Mouse (Mus musculus): ENCODE results near the gene B4galt3. TPM values are rescaled to one million over a fixed set of nuclear protein-coding genes. Genes with fewer than 3 reads are reported as not detected.
A peak's percentile ranks its signal among the peaks of the same experiment; 100 is the strongest.

Gene B4galt3
- total and polyA plus RNA-seq, 3 experiments: 21.5 to 44.8 (median 30.8) TPM

DNA sequence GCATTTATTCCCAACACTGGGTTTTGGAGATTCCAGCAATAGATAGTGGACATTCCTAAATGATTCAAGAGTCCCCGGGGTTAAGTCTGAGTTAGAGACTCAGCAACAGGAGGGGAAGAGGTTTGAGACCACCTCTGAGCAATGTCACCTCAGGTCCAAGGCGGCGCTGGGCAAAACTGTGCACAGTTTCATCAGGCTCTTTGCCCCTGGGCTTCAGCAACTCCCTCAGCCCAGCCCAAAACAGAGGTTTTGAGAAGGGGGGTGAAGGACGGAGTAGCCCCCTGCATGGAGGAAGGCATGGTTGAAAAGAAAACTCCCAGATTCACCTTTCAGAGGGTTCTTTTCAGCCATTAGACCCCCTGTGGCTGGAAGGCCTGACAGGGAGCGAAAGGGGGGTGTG is 9.6 kb downstream of the B4galt3 start:
- TF ChIP-seq POLR2AphosphoS5 (IDR thresholded peaks at IDR 0.05; ENCODE audit: insufficient replicate concordance, low read depth, low read length): no peak
- TF ChIP-seq GATA2 (IDR thresholded peaks at IDR 0.05; ENCODE audit: borderline replicate concordance, low read depth, low read length): no peak
- TF ChIP-seq CTCF (IDR thresholded peaks at IDR 0.05; ENCODE audit: low read depth, low read length): no peak
- TF ChIP-seq TAL1 (conservative IDR thresholded peaks at IDR 0.05; ENCODE audit: low read depth, low read length): no peak
- no peak for TF ChIP-seq GATA1 (IDR thresholded peaks at IDR 0.05; ENCODE audit: borderline replicate concordance, low read length)
- H3K27me3 ChIP-seq (ENCODE audit: insufficient read depth, low read length): no peaks in the 10 kb centered on the region
- peak overlapping the region; percentile 76 for H3K4me3 ChIP-seq (ENCODE audit: low read depth, low read length)
- ATAC-seq (ENCODE audit: extremely low read depth, insufficient number of reproducible peaks, low FRiP score, poor library complexity, severe bottlenecking) (no peak), DNase-seq (ENCODE audit: low spot score) (no peak)
- H3K4me1 ChIP-seq (ENCODE audit: insufficient read depth, low read depth, low read length): peaks cover 75% of the 10 kb centered on the region
- peaks cover 79% of the 10 kb centered on the region for H3K36me3 ChIP-seq (replicated peaks)
- no peaks in the 10 kb centered on the region for H3K9me3 ChIP-seq (replicated peaks)

DNA sequence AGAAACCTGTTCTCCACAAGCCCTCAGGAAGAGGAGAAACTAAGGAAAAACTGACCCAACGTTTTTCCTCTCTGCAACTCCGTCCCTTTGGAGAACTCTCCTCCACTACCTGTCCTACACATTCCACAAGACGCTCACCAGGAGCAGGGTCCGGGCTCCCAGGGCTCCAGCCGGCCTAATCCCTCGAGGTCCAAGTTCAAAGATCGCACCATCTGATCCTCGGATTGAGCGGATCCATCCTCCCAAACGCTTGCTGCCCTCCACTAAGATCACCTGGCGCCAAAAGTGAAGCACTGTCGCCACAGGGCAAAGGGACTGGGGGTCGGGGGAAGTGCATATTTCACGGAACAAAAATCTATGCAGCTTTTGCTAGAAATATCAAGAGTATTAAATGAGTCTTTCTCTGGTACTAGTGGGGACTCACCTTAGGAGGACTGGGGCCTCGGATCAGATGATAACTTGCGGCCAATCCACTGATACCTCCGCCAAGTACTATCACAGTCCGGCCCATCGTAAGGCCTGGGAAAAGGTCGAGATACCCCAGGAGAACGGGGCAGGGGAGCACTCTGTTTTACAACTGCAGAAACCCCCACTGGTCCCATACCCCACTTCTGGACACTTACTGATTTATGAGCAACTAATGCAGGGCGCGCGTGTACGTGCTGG is 10.3 kb downstream of the B4galt3 start:
- peak overlapping the region; percentile 76 for H3K4me3 ChIP-seq (ENCODE audit: low read depth, low read length)
- peak; percentile 5; the same call in 1 of the 2 replicates for ATAC-seq (ENCODE audit: extremely low read depth, insufficient number of reproducible peaks, low FRiP score, poor library complexity, severe bottlenecking)
- TF ChIP-seq POLR2AphosphoS5 (IDR thresholded peaks at IDR 0.05; ENCODE audit: insufficient replicate concordance, low read depth, low read length) (no peak), CTCF (IDR thresholded peaks at IDR 0.05; ENCODE audit: low read depth, low read length) (no peak), TAL1 (conservative IDR thresholded peaks at IDR 0.05; ENCODE audit: low read depth, low read length) (no peak), GATA2 (IDR thresholded peaks at IDR 0.05; ENCODE audit: borderline replicate concordance, low read depth, low read length) (no peak), GATA1 (IDR thresholded peaks at IDR 0.05; ENCODE audit: borderline replicate concordance, low read length) (no peak)
- H3K4me1 ChIP-seq (ENCODE audit: insufficient read depth, low read depth, low read length): peaks cover 77% of the 10 kb centered on the region
- peaks cover 79% of the 10 kb centered on the region for H3K36me3 ChIP-seq (replicated peaks)
- no peaks in the 10 kb centered on the region for H3K27me3 ChIP-seq (ENCODE audit: insufficient read depth, low read length)
- peak; percentile 55 for DNase-seq (ENCODE audit: low spot score)
- H3K9me3 ChIP-seq (replicated peaks): no peaks in the 10 kb centered on the region

GRCm38 (mm10) chr1:171280916-171281527 is 10.9 kb downstream of the B4galt3 start, which contains the start of gene Ppox:
Gene Ppox, minus strand, starts transcription at chr1:171281186.
- DNase-seq (ENCODE audit: low spot score): peak; percentile 96
- H3K36me3 ChIP-seq (replicated peaks): peaks cover 79% of the 10 kb centered on the region

DNA sequence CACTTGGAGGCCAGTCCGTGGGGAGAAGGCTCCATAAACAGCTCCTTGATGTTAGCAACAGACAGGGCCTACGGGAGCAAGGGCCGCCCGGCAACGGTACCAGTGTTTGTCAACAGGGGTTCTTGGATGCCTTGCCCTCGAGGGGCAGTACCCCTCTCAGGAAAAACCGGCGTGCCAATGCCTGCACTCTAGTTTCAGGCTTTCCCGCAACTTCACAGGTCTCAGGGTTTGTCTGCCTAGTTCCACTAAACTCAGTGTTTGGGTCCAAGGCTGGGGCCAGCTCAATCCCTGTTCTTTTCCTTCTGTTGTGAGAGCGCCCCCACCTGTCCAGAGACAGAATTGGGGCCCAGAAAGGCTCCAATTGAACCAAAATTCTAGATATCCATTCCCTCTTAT is 11.4 kb downstream of the B4galt3 start:
- peak; percentile 60 for DNase-seq (ENCODE audit: low spot score)
- no peaks in the 10 kb centered on the region for H3K27me3 ChIP-seq (ENCODE audit: insufficient read depth, low read length)
- peak overlapping the region; percentile 76 for H3K4me3 ChIP-seq (ENCODE audit: low read depth, low read length)
- peak; percentile 48 for TF ChIP-seq CTCF (IDR thresholded peaks at IDR 0.05; ENCODE audit: low read depth, low read length)
- TF ChIP-seq TAL1 (conservative IDR thresholded peaks at IDR 0.05; ENCODE audit: low read depth, low read length): no peak
- H3K9me3 ChIP-seq (replicated peaks): no peaks in the 10 kb centered on the region
- H3K36me3 ChIP-seq (replicated peaks): peaks cover 79% of the 10 kb centered on the region
- H3K4me1 ChIP-seq (ENCODE audit: insufficient read depth, low read depth, low read length): peaks cover 77% of the 10 kb centered on the region
- 0 out of 2 replicates have a peak, but pooled peaks have one; percentile 16 for ATAC-seq (ENCODE audit: extremely low read depth, insufficient number of reproducible peaks, low FRiP score, poor library complexity, severe bottlenecking)

More at GRCm38 (mm10) chr1:171280916-171281527, 10.9 kb downstream of the B4galt3 start, which contains the start of gene Ppox:
- peak within 1 kb of the TSS; percentile 76 for H3K4me3 ChIP-seq (ENCODE audit: low read depth, low read length)
- peak; percentile 88 for ATAC-seq (ENCODE audit: extremely low read depth, insufficient number of reproducible peaks, low FRiP score, poor library complexity, severe bottlenecking)
- TF ChIP-seq TAL1 (conservative IDR thresholded peaks at IDR 0.05; ENCODE audit: low read depth, low read length): peak; percentile 84
- TF ChIP-seq GATA1 (IDR thresholded peaks at IDR 0.05; ENCODE audit: borderline replicate concordance, low read length): no peak
- no peak for TF ChIP-seq CTCF (IDR thresholded peaks at IDR 0.05; ENCODE audit: low read depth, low read length)
- no peak for TF ChIP-seq GATA2 (IDR thresholded peaks at IDR 0.05; ENCODE audit: borderline replicate concordance, low read depth, low read length)
- no peak for TF ChIP-seq POLR2AphosphoS5 (IDR thresholded peaks at IDR 0.05; ENCODE audit: insufficient replicate concordance, low read depth, low read length)
- peaks cover 77% of the 10 kb centered on the region for H3K4me1 ChIP-seq (ENCODE audit: insufficient read depth, low read depth, low read length)
- H3K9me3 ChIP-seq (replicated peaks): no peaks in the 10 kb centered on the region
- no peaks in the 10 kb centered on the region for H3K27me3 ChIP-seq (ENCODE audit: insufficient read depth, low read length)

GRCm38 (mm10) chr1:171282086-171282805 is 12.1 kb downstream of the B4galt3 start:
- H3K36me3 ChIP-seq (replicated peaks): peaks cover 75% of the 10 kb centered on the region
- no peak for TF ChIP-seq TAL1 (conservative IDR thresholded peaks at IDR 0.05; ENCODE audit: low read depth, low read length)
- TF ChIP-seq CTCF (IDR thresholded peaks at IDR 0.05; ENCODE audit: low read depth, low read length): no peak
- TF ChIP-seq GATA1 (IDR thresholded peaks at IDR 0.05; ENCODE audit: borderline replicate concordance, low read length): no peak
- no peak for TF ChIP-seq POLR2AphosphoS5 (IDR thresholded peaks at IDR 0.05; ENCODE audit: insufficient replicate concordance, low read depth, low read length)
- no peak for TF ChIP-seq GATA2 (IDR thresholded peaks at IDR 0.05; ENCODE audit: borderline replicate concordance, low read depth, low read length)
- no peaks in the 10 kb centered on the region for H3K27me3 ChIP-seq (ENCODE audit: insufficient read depth, low read length)
- peak overlapping the region; percentile 76; the same call in 1 of the 2 replicates for H3K4me3 ChIP-seq (ENCODE audit: low read depth, low read length)
- no peaks in the 10 kb centered on the region for H3K9me3 ChIP-seq (replicated peaks)
- no peak for DNase-seq (ENCODE audit: low spot score)
- peaks cover 79% of the 10 kb centered on the region for H3K4me1 ChIP-seq (ENCODE audit: insufficient read depth, low read depth, low read length)
- ATAC-seq (ENCODE audit: extremely low read depth, insufficient number of reproducible peaks, low FRiP score, poor library complexity, severe bottlenecking): no peak

Data from G1E (cell line).